Mouse (Mus musculus) ES-E14 (cell line): ENCODE results near the gene Srrm3. TPM values are rescaled to one million over a fixed set of nuclear protein-coding genes. Genes with fewer than 3 reads are reported as not detected.

Source experiments
- DNase-seq: peaks from one replicate; pipeline ENCODE4 v3.0.0-alpha.2; 2013; ENCODE audit warnings: low read depth, low spot score
- H3K27ac ChIP-seq: 2 replicates; pipeline ENCODE4 v1.5.1; 2012; ENCODE audit warnings: low read depth, mild to moderate bottlenecking, low read length, moderate library complexity, mixed read lengths; ENCODE audit not compliant: poor library complexity, insufficient read depth, severe bottlenecking
- H3K36me3 ChIP-seq: 2 replicates; pipeline ENCODE4 v1.6.1; 2012; ENCODE audit warnings: mild to moderate bottlenecking, low read length, moderate library complexity, mixed read lengths; ENCODE audit not compliant: control insufficient read depth, poor library complexity, insufficient read depth, severe bottlenecking
- H3K4me1 ChIP-seq, 2 experiments: fragments of 150-350 bp in 1 of 2; sonication (generic) in 1 of 2; 2 replicates each; pipeline ENCODE4 v1.6.1; 2012; ENCODE audit warnings: low read length in 2 of 2, mild to moderate bottlenecking in 1 of 2, mixed read lengths in 1 of 2; ENCODE audit not compliant: control insufficient read depth in 2 of 2, insufficient read depth in 2 of 2, poor library complexity in 1 of 2
- H3K4me3 ChIP-seq, 2 experiments: fragments of 150-350 bp in 1 of 2; sonication (generic) in 1 of 2; 2 replicates each; pipeline ENCODE4 v1.5.1; 2012; ENCODE audit warnings: low read length in 2 of 2, low read depth in 1 of 2, mild to moderate bottlenecking in 1 of 2, mixed read lengths in 1 of 2; ENCODE audit not compliant: insufficient read depth in 1 of 2, poor library complexity in 1 of 2, severe bottlenecking in 1 of 2
- H3K9ac ChIP-seq: 2 replicates; pipeline ENCODE4 v1.6.1; 2012; ENCODE audit warnings: low read depth, mild to moderate bottlenecking, low read length, mixed read lengths; ENCODE audit not compliant: poor library complexity, insufficient read depth, severe bottlenecking
- H3K9me3 ChIP-seq: fragments of 150-350 bp; sonication (generic); 2 replicates; pipeline ENCODE4 v1.6.1; 2012; ENCODE audit warnings: low read depth, mild to moderate bottlenecking, low read length; ENCODE audit not compliant: control insufficient read depth, insufficient read depth
- CHD2 ChIP-seq: IDR thresholded peaks from 2 replicates; pipeline ENCODE4 v1.6.1; 2014; ENCODE audit warnings: mild to moderate bottlenecking, low read depth, low read length, inconsistent platforms
- HCFC1 ChIP-seq: IDR thresholded peaks from 2 replicates; pipeline ENCODE4 v1.6.1; 2012; ENCODE audit warnings: low read length, inconsistent platforms, borderline replicate concordance; ENCODE audit not compliant: insufficient read depth
- MAFK ChIP-seq: IDR thresholded peaks from 2 replicates; pipeline ENCODE4 v1.6.1; 2014; ENCODE audit warnings: mild to moderate bottlenecking, low read depth, low read length, inconsistent platforms; ENCODE audit not compliant: insufficient read depth
- ZC3H11A ChIP-seq: IDR thresholded peaks from 2 replicates; pipeline ENCODE4 v1.6.1; 2012; ENCODE audit warnings: low read depth, mild to moderate bottlenecking, inconsistent platforms, low read length, borderline replicate concordance
- ZNF384 ChIP-seq: IDR thresholded peaks from 2 replicates; pipeline ENCODE4 v1.6.1; 2012; ENCODE audit warnings: low read depth, low read length, inconsistent platforms
- in situ Hi-C, 2 experiments: fragments of 600-800 bp; cut with MboI; formaldehyde crosslinking; loops; one replicate each; pipeline ENCODE4 v1.15.1; 2025; ENCODE audit warnings: low sequenced_read_pairs in 2 of 2, inconsistent platforms in 1 of 2; ENCODE audit not compliant: unreplicated experiment in 2 of 2
- total RNA-seq: library from RNA; depleted of rRNA; stranded (reverse); fragments of 300-350 nt; gene quantifications from 2 replicates; pipeline ENCODE4 v1.2.3, GENCODE M21; 2012

The Srrm3 gene
- total RNA-seq, 1 experiment, result 0.18 TPM

GRCm38 (mm10) chr5:135843418-135843817 is 36.7 kb downstream of the Srrm3 start:
- peaks cover 2 to 17% of the 10 kb centered on the region in 2 experiments; a peak in 3 of 4 replicates for H3K4me1 ChIP-seq
- DNase-seq, result no peak
- in situ Hi-C loops, result no loop called here

GRCm38 (mm10) chr5:135845676-135846320 is 39.1 kb downstream of the Srrm3 start:
- no peak overlapping the region for H3K27ac ChIP-seq
- H3K9ac ChIP-seq, result no peak overlapping the region
- H3K4me3 ChIP-seq, result no peak overlapping the region
- H3K9me3 ChIP-seq, result no peaks in the 10 kb centered on the region
- in situ Hi-C loops, result no loop called here
- H3K36me3 ChIP-seq, result no peaks in the 10 kb centered on the region
- TF ChIP-seq CHD2, result no peak
- no peak for TF ChIP-seq ZC3H11A
- TF ChIP-seq ZNF384, result no peak
- TF ChIP-seq HCFC1, result no peak
- TF ChIP-seq MAFK, result no peak
- H3K4me1 ChIP-seq, result peaks cover 2 to 13% of the 10 kb centered on the region in 2 experiments; a peak in 3 of 4 replicates
- DNase-seq, result no peak

More at GRCm38 (mm10) chr5:135843418-135843817, 36.7 kb downstream of the Srrm3 start:
- no peak overlapping the region for H3K9ac ChIP-seq
- H3K27ac ChIP-seq, result no peak overlapping the region
- TF ChIP-seq ZNF384 (no peak), CHD2 (no peak), HCFC1 (no peak), ZC3H11A (no peak), MAFK (no peak)
- no peaks in the 10 kb centered on the region for H3K9me3 ChIP-seq
- H3K36me3 ChIP-seq, result no peaks in the 10 kb centered on the region
- H3K4me3 ChIP-seq, result no peak overlapping the region

- Histone ChIP-seq H3K4me3 (no peak overlapping the region), H3K9ac (no peak overlapping the region), H3K4me1 (peaks cover 2 to 19% of the 10 kb centered on the region in 2 experiments; a peak in 3 of 4 replicates), H3K36me3 (no peaks in the 10 kb centered on the region), H3K27ac (no peak overlapping the region), H3K9me3 (no peaks in the 10 kb centered on the region)
- in situ Hi-C loops, result no loop called here
- no peak for DNase-seq
- TF ChIP-seq CHD2, result no peak
- TF ChIP-seq ZC3H11A, result peak; percentile 58; the same call in 1 of the 2 replicates
- TF ChIP-seq HCFC1, result no peak
- no peak for TF ChIP-seq MAFK
Measured at GRCm38 (mm10) chr5:135847460-135847859, 40.8 kb downstream of the Srrm3 start.

- TF ChIP-seq ZNF384 (no peak), HCFC1 (no peak), ZC3H11A (no peak), MAFK (no peak), CHD2 (no peak)
- no peak for DNase-seq
- no peak overlapping the region for H3K9ac ChIP-seq
- in situ Hi-C loops, result no loop called here
- peaks cover 2 to 20% of the 10 kb centered on the region in 2 experiments; a peak in 3 of 4 replicates for H3K4me1 ChIP-seq
- H3K9me3 ChIP-seq, result no peaks in the 10 kb centered on the region
- no peaks in the 10 kb centered on the region for H3K36me3 ChIP-seq
- H3K4me3 ChIP-seq, result no peak overlapping the region
- no peak overlapping the region for H3K27ac ChIP-seq
Measured at GRCm38 (mm10) chr5:135847881-135848280, 41.2 kb downstream of the Srrm3 start.
